Mouse (Mus musculus): ENCODE data around the gene Trp63. TPM values are rescaled to one million over a fixed set of nuclear protein-coding genes. Genes with fewer than 3 reads are reported as not detected.
"Not testable (repeated sequence)": the region's sequence is repeated elsewhere in the genome, so short reads cannot be mapped to it uniquely, and the experiment has no call there.

Trp63 gene
- total RNA-seq (2021): under 1 TPM; 0.57 to 0.88 TPM
- long read RNA-seq, experiment 1: 0 reads
- long read RNA-seq, experiment 2, partial matches to known transcripts: 0 of 2 reads
- long read RNA-seq, experiment 2, other reads (novel, unspliced or antisense): 2 of 2 reads

DNA sequence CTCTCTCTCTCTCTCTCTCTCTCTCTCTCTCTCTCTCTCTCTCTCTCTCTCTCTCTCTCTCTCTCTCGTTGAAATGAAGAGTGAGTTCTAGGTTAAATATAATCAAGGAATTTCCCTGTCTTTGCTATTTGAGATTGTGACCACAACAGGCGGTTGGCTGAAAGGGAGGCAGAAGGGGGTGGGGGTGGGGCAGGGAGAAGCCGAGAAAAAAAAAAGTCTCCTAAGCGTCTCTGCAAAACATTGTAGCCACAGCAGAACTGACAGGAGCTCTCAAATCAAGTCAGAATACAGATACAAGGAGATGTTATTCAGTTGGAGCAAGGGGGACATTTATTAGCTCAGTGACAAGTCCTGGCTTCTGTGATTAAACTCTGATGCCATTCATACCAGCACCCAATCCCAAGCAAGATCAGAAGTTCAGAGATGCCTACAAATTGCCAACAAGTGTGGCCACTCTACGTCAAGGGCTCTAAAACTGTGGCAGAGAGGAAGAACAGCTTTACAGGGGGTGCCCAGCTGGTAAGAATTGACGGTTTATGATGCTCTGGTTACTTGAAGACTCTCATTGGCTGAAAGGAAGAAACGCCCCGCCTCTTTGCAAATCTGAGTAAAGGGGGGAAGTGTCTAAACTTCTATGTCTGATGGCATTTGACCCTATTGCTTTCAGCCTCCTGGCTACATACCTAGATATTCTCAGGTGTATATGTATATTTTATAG is at the start of gene Trp63:
Gene Trp63 (plus strand): TSS at position 233 of the 718 bp plus-strand sequence.
- DNase-seq (ENCODE audit: low spot score in 2 of 2): no peak
- intact Hi-C loops (cut with DNase I): no loop called here

DNA sequence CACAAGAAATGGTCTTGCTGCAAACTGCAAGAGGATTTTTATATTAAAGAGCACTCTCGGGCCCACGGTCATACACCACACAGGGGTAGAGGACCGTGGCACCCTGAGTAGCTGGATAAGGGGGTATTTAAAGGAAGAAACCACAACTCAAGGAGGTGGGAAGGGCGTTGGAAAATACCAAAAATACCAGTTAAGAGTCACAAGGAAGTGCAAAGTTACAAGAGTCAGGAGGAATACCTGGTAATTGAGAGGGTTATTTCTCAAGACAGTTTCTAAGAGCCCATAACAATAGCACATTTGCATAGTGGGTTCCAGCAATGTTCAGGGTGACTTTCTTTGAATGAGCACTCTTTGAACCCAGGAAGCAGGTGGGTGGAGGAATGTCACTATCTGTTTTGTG is 38.8 kb upstream of the Trp63 start:
- intact Hi-C loops (cut with DNase I); DNase-seq (ENCODE audit: low spot score in 2 of 2): not testable (repeated sequence)

DNA sequence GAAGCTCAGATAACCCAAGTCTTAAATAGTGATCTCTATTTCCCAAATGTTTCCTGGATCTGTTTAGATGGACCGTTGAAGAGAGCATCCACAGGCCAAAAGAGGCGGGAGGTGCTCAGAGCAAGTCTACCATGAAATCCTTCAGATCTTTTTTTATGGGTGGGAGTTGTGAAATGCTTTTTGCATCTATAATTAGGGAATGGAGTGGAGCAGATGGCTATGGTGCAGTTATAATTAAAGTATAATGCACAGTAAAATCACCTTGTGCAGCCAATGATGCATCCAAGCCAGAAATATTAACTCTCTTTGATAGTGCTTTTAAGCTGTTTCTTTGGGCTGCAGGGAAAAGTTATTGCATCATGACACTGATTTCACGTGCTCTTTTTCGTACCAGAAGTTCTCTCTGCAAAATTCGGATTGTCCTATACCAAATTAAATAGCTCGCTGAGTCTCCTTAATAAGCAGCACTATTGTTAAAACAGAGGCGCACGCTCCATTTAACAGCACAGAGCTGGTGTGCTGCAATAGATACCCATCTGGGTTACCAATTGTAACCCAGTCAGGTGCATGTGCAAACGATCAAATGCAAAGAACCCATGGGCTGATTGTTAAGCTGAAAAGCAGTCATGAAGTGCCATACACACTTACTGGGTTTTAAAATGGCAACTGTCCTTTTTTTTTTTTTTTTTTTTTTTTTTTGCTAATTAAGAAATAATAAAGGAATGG is 22.9 kb upstream of the Trp63 start:
- no peak for DNase-seq (ENCODE audit: low spot score in 2 of 2)
- intact Hi-C loops (cut with DNase I): no loop called here

DNA sequence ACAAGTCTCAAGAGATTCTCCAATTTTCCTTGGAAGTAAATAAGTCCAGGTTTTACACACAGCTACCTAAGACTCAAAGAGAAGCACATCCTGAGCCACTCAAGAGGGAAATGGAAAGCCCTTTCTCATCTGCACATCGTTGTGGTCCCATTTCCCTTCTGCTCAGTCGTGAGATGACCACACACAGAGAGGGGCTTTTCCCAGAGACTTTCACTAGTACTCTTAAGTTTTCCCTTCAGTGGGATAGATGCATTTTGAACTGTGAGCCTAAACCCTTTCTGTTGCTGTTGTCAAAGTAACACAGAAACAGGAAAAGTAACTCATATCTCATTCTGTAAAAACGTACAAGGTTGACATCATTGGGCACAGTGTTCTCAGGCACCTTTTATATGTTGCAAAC is 20.4 kb upstream of the Trp63 start:
- intact Hi-C loops (cut with DNase I): no loop called here
- no peak for DNase-seq (ENCODE audit: low spot score in 2 of 2)

DNA sequence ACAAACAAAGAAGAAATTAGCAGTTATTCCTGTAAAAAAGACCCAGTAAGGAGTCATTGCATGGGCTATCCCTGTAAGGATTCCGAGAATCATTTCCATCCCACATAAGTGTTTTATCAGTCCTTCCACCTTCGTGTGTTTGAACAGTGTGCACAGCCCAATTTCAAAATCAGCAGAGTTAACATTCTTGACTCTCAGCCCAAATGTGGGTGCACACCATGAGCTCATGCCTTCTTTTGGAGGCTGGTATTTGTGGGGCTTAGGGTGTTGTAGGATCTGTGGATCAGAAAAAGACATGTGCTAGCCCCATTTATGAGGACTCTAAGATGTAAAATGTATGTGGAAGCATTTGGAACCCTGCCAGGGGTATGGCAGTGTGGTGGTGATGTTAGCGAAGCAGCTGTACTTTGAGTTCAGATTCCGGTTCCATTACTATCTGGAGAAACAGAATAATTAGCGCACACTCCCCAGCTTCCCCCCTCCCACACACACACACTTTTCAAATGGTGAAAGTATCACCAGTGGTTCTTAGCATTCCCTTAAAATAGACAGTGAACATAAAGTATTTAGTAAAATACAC is 9.6 kb upstream of the Trp63 start:
- intact Hi-C loops (cut with DNase I): no loop called here

DNA sequence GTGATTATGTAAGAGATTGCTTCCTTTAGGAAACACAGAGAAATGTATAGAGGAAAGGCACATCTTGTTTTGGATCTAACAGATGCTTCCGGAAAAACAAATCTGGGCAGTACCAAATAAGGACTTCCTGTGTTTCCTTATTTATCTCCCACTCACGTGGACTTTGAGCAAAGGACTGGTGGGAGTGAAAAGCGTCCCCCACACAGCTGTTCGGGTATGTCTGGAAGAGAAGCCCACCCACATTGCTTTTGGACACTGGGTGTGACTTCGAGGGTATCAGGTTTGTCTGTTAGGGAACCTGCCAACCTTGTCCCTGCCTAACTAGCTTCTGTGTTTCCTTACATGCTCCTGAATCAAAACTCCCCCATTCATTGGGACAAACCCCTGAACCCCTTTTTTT is 3.2 kb upstream of the Trp63 start:
- intact Hi-C loops (cut with DNase I): no loop called here

More for the DNA sequence above, 9.6 kb upstream of the Trp63 start:
- DNase-seq (ENCODE audit: low spot score in 2 of 2): peak; percentile 9

DNA sequence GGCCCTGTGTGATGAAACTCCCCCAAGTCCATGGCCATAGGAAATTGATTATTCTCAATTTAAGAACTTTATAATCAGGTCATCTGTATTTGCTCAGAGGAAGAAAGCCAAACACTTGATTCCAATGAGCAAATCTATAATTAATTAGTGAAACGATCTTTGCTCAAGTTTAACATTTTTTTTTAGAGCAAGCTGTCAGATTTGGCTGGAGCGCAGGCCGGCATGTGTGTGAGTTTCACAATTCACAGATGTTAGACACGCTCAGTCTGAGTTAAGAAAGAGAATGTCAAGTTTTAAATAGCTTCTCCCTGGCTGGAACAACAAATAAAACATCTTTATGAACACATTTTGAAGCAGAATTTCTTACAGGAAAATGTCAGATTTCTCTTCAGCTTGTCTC is 1.0 kb upstream of the Trp63 start:
- DNase-seq (ENCODE audit: low spot score in 2 of 2): peak; percentile 14 to 32
- intact Hi-C loops (cut with DNase I): no loop called here

More for the DNA sequence above, 3.2 kb upstream of the Trp63 start:
- peak; percentile 18 to 31 for DNase-seq (ENCODE audit: low spot score in 2 of 2)

DNA sequence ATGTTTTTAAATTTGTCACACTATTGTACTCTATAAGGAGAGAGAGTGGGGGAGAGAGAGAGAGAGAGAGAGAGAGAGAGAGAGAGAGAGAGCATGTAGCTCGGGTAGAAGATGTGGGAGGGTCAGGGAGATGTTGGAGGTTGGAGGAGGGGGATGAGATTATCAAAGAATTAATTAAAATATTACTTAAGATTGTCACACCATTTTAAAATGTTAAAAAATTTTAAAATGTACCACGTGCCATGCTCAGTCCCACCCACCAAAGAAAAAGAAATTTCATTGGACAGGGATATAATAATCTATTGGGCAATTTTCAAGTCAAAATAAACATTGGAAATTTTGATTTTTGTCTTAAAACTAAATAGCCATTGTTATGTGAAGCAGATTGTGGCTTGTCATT is 1.0 kb downstream of the Trp63 start:
- intact Hi-C loops (cut with DNase I): no loop called here
- DNase-seq (ENCODE audit: low spot score in 2 of 2): no peak

DNA sequence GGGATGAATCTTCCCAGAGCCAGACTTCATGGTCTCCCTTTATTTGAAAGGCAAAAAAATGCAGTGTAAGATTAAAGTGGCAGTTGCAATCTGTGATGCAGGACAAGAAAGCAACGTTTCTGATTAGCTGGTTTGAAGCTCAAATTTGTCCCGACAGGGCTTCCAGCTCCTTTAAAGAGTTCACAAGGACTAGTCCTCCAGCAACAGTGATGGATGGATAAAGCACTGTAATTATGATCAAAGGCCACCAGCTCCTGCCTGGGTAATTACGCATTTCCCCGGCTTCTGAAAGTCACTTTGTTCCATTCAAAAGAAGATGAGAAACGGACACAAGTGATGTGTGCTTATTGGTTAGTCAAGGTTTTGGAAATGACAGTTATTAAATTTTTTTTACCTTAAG is 7.0 kb downstream of the Trp63 start:
- intact Hi-C loops (cut with DNase I): no loop called here
- DNase-seq (ENCODE audit: low spot score in 2 of 2): no peak

DNA sequence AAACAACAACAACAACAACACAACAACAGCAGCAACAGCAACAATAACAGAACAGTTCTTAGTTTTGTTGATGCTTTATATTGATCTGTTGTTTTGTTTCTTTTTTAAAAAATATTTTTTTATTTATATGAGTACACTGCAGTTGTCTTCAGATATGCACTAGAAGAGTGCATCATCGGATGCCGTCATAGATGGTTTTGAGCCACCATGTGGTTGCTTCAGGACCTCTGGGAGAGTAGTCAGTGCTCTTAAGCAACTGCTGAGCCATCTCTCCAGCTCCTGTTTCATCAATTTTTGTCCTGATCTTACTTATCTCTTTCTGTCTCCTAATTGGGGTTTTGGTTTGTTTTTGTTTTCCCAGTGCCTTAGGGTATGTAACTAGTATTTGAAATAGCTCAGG is 17.7 kb downstream of the Trp63 start:
- intact Hi-C loops (cut with DNase I): no loop called here

DNA sequence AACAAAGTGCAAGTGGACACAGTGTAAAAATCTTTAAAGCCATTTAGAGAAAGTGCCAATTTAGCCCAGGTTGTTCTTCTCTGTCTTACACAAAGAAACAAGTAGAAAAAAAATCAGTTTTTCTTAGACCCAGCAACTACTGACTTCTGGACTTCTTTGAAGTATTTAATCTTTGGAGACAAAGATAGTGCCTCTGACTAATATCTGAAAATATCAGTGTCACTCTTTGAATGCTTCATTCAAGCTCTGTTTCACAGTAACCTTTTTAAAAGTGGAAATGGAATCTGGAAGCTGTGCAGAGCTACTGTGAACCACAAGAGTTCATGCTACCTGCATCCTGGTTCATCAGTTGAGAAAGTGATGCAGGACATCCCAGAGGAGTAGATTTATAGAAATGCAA is 22.7 kb downstream of the Trp63 start:
- intact Hi-C loops (cut with DNase I): no loop called here
- no peak for DNase-seq (ENCODE audit: low spot score in 2 of 2)

More for the DNA sequence above, 17.7 kb downstream of the Trp63 start:
- DNase-seq (ENCODE audit: low spot score in 2 of 2): no peak

DNA sequence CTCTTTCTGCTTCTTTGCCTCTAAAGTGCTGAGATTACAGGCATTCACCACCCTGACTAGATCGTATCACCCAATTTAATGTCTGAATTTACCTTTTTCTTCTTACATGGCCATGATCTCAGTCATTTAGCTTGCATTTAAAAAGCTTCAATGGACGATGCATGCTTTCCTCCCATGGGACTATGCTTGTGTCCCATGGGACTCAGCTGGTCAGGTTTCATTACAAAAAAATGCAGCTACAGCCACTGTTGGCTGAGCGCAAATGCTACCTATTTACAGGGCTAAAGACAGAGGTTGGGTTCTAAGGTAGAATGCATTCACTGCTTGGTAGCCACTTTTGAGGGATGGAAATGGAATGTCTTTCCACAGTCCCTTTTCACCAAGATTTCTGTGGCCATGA is 32.2 kb downstream of the Trp63 start:
- DNase-seq (ENCODE audit: low spot score in 2 of 2): no peak
- intact Hi-C loops (cut with DNase I): no loop called here

DNA sequence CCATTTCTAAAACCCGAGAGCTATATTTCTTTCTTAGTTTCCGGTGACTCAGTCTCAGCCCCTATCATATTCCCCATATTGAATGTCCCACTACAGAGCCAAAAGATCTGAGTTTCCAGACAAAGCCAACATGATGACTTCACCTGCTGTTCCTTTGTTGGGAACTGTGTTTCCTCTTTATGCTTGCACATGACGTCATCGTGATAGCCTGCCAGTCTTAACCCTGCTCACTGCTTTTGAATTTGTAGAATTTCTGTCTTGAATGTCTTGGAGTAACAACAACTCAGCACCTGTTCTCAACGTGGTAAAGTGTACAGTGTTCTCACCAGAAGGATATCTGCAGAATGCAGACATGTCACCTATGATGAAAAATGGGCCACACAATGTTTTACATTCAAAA is 39.6 kb downstream of the Trp63 start:
- no peak for DNase-seq (ENCODE audit: low spot score in 2 of 2)
- intact Hi-C loops (cut with DNase I): no loop called here

DNA sequence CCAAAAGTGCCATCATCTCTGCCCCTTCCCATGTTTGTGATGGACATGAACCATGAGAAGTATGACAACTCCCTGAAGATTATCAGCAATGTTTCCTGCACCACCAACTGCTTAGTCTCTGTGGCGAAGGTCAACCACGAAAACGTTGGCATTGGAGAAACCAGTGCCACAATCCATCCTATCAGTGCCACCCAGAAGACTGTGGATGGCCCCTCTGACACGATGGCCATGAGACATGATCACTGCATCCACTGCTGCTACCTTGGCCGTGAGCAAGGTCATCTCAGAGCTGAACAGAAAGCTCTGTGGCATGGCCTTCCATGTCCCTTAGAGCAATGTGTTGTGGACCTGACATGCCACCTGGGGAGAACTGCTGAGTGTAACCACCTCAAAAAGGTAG is 43.4 kb downstream of the Trp63 start:
- no peak for DNase-seq (ENCODE audit: low spot score in 2 of 2)
- intact Hi-C loops (cut with DNase I): no loop called here

DNA sequence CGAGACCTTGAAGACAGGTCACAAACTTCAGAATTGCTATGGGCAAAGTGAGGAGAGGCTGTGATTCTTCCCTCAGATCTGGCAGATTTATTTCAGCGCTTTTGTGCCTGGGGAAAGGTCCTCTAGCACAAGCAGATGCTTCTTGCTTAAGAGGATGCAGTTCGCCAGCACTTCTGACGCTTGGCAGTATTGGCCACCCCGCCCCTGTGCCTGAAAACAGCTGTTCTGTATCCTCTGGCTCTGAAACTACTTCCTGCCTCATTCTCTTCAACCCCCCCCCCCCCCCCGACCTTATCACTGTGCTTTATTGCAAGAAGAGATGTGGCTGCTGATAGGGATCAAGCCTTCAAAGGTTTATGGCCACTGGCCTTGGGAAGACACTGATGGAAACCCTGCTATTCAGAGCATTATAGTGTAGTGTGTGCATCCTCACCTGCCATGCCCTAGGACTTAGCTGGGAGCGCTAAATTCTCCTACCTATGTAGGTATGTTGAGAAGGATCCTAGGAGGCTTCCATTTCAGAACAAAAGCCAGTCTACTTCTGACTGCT is 44.5 kb downstream of the Trp63 start:
- intact Hi-C loops (cut with DNase I): no loop called here
- no peak for DNase-seq (ENCODE audit: low spot score in 2 of 2)

DNA sequence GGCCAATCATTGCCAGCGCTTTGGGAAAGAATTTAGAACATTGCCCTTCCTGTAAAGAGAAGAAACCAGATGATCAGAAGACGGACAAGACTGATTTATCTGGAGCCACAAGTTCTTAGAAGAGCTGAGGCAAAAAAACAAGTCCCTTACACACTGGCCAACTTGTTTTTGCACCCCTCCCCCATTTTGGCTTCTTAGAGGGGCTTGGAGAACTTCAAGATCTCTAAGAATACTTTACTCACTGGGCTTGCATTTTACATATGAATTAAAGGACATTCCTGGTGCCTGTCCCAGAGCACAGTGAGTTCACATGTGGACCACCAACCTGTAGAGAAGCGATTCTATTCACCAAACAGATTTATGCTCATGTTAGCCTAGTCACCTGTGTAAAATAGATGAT is 53.3 kb downstream of the Trp63 start:
- intact Hi-C loops (cut with DNase I): no loop called here
- DNase-seq (ENCODE audit: low spot score in 2 of 2): peak in 1 of 2 experiments; percentile 10

DNA sequence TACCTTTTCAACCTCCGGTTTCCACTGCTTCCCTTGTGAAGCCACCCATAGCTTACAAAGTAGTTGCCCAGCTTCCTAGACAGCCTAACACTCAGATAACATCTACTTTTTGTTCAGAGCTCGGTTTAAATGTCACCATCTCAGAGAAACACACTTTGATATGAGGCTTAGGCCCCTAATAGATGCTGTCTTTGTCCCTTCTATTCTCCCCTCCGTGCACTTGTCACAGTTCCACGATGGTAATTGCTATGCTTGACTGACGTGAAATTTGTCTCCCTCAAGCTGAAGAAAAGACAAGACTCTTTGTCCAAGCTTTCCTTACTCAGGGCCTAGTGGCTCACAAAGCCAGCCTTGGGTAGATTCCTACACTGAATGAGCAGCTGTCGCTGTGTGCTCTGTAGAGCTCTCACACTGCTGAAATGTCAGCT is 54.1 kb downstream of the Trp63 start:
- intact Hi-C loops (cut with DNase I): no loop called here
- DNase-seq (ENCODE audit: low spot score in 2 of 2): no peak

DNA sequence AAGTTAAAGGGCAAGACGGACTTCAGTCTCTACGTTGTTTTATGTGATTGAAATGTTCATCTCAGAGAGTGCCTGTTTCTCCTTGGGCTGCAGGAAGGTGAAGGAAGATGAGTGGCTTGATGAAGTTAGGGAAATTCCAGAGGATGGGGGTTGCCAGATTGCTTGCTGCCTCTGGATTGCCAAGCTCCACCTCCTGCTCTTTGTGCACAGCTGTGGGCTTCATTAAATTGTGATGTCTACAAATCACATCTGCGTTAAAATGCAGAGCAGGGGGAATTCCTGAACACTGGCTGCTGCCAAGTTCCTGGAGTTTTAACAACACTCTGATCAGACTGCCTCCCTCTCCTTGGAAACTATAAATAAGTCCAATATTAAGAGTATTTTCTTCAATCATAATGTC is 63.2 kb downstream of the Trp63 start:
- intact Hi-C loops (cut with DNase I): no loop called here
- DNase-seq (ENCODE audit: low spot score in 2 of 2): no peak

DNA sequence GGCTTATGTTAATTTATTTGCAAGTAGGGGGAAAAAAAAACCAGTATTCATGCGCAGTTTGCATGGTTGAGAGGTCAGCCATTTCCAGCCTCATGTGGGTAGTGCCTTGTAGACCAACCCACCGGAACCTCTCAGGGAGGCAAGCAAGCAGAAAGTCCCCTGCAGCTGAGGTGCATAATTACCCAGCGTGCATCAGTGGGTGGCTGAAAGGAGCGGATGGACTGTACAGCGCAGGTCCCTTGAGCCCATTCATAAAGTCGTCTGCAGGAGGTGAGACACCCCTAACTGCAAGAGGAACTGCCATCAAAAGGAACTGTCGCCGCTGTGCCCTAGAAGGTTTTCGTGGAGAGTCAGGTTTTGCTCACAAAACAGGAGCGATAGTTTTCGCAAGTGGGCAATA is 68.3 kb downstream of the Trp63 start:
- intact Hi-C loops (cut with DNase I): no loop called here
- no peak for DNase-seq (ENCODE audit: low spot score in 2 of 2)

DNA sequence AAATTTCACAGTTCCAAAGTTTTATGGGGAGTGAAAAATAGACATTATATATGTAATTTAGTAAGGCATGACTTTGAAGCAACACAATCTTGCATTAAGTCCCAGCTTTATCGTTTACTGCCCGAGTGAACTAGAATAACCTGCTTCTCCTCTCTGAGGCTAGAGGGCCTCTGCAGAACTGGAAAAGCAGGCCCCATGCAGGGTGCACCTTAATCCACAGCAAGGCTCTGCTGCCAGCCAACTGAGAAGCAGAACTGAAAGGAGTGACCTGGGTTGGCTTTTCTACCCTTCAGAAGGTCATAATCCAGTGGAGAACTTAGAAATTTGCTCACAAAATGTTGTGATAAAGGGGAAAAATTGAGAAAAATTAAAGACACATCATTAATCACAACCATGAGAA is 74.5 kb downstream of the Trp63 start:
- intact Hi-C loops (cut with DNase I): no loop called here
- no peak for DNase-seq (ENCODE audit: low spot score in 2 of 2)
